ENCODE assay signal across 8 mouse cellular contexts in the genomic region with DNA sequence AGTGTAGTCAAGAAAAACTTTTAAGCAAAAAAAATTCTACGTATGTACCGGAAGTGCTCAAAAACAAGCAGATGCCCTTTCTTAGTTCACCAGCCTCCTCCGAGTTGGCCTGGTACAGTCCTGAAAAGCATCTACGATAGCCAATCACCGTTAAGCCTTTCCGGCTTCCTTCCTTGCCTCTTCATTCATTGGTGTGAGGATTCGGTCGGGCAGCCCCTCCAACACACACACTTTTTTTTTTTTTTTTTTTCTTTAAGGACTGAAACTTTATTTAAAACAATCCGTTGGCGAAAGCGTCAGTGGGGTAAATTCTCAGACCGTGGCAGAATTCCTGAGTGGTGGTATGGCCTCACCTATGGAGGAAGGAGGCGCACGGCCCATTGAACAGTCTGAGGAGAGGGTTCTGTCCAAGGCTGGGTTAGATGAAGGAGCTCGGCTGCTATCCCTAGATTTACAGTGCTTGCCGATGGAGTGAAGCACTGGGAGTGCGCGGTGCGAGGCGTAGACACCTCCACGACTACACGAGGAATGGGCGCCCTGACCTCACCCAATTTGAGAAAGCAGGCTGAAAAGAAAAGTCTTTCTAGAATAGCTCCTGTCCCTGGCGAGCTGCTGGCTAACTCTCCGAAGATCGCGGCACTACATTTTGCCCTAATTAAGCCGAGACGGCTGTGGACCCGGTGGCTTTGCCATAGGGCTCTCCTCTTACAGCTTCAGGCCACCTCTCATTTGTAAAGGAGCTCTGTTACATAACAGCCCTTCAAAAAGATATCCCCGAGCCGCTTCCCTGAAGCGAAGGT. TPM values are rescaled to one million over a fixed set of nuclear protein-coding genes. Genes with fewer than 3 reads are reported as not detected.
DNase-seq lines count a peak whose midpoint lies in the region; ATAC-seq lines count a peak whose summit lies in the region.

No protein-coding gene starts in this region.

- peaks cover 2% of the 10 kb centered on the region for H3K36me3 ChIP-seq in heart, embryonic 12.5 days
- H3K36me3 ChIP-seq in liver, embryonic 12.5 days, result peaks cover 10% of the 10 kb centered on the region
- H3K36me3 ChIP-seq in stomach, embryonic 16.5 days (ENCODE audit: control insufficient read depth, insufficient read depth, low read length), result no peaks in the 10 kb centered on the region

- WGBS in heart, embryonic 12.5 days, result under 1% methylated on average over 33 of the region's 33 CpGs
- WGBS in liver, embryonic 12.5 days (ENCODE audit: insufficient replicate concordance), result under 1% methylated on average over 33 of the region's 33 CpGs
- WGBS in stomach, embryonic 16.5 days, result under 1% methylated on average over 33 of the region's 33 CpGs

- peaks cover 23% of the 10 kb centered on the region for H3K4me1 ChIP-seq in heart, embryonic 12.5 days (replicated peaks)
- peaks cover 40% of the 10 kb centered on the region for H3K4me1 ChIP-seq in liver, embryonic 12.5 days
- H3K4me1 ChIP-seq in stomach, embryonic 16.5 days (ENCODE audit: control insufficient read depth, insufficient read depth, low read length), result peaks cover 14% of the 10 kb centered on the region

- H3K4me3 ChIP-seq in heart, embryonic 12.5 days, result peak overlapping the region; percentile 76
- H3K4me3 ChIP-seq in liver, embryonic 12.5 days, result peak overlapping the region; percentile 99
- peak overlapping the region; percentile 64 for H3K4me3 ChIP-seq in stomach, embryonic 16.5 days (replicated peaks; ENCODE audit: low read length)

- H3K9me3 ChIP-seq in heart, embryonic 12.5 days (replicated peaks), result no peaks in the 10 kb centered on the region
- H3K9me3 ChIP-seq in liver, embryonic 12.5 days (replicated peaks), result no peaks in the 10 kb centered on the region
- H3K9me3 ChIP-seq in stomach, embryonic 16.5 days (replicated peaks; ENCODE audit: control insufficient read depth, low read length), result no peaks in the 10 kb centered on the region

- no peaks in the 10 kb centered on the region for H3K27me3 ChIP-seq in heart, embryonic 12.5 days (replicated peaks)
- no peaks in the 10 kb centered on the region for H3K27me3 ChIP-seq in liver, embryonic 12.5 days (replicated peaks)
- H3K27me3 ChIP-seq in stomach, embryonic 16.5 days (ENCODE audit: control insufficient read depth, insufficient read depth, low read length), result no peaks in the 10 kb centered on the region

- peak overlapping the region; percentile 96 for H3K27ac ChIP-seq in heart, embryonic 12.5 days (ENCODE audit: poor library complexity, severe bottlenecking)
- peak overlapping the region; percentile 98 for H3K27ac ChIP-seq in liver, embryonic 12.5 days
- peak overlapping the region; percentile 96 for H3K27ac ChIP-seq in stomach, embryonic 16.5 days (ENCODE audit: low read length)

- H3K9ac ChIP-seq in heart, embryonic 12.5 days, result peak overlapping the region; percentile 94
- peak overlapping the region; percentile 96 for H3K9ac ChIP-seq in liver, embryonic 12.5 days
- peak overlapping the region; percentile 77 for H3K9ac ChIP-seq in stomach, embryonic 16.5 days (ENCODE audit: low read length)

- peak; percentile 87 for DNase-seq in A20 (ENCODE audit: low read depth, low spot score)
- peak; percentile 89 for DNase-seq in adrenal gland, postnatal 14 days
- DNase-seq in kidney, postnatal 14 days, result peak; percentile 93
- DNase-seq in neural tube, embryonic 10.5 days (ENCODE audit: extremely low spot score, low spot score), result peak; percentile 73

- ATAC-seq in erythroblast, adult 5-6 weeks (replicated peaks; ENCODE audit: low FRiP score, poor library complexity, severe bottlenecking), result peak; percentile 87
- peak; percentile 93 for ATAC-seq in heart, embryonic 12.5 days (ENCODE audit: insufficient number of reproducible peaks, low FRiP score)
- ATAC-seq in liver, embryonic 12.5 days, result peak; percentile 86
- ATAC-seq in stomach, embryonic 16.5 days (ENCODE audit: insufficient read depth, low FRiP score), result peak; percentile 95

- peak overlapping the region; percentile 92 for H3K4me2 ChIP-seq in heart, embryonic 12.5 days
- H3K4me2 ChIP-seq in liver, embryonic 12.5 days, result peak overlapping the region; percentile 83
- H3K4me2 ChIP-seq in stomach, embryonic 16.5 days (ENCODE audit: low read depth, low read length), result peak overlapping the region; percentile 79

RNA-seq across cellular contexts. Expression of a gene that starts 0.8 kb away (rescaled TPM):
- total RNA-seq in adrenal gland, postnatal 14 days (2021), result 52.8 and 58.1 TPM in 2 replicates
- 28.4 and 29.2 TPM in 2 replicates for total RNA-seq in erythroblast, adult 5-6 weeks (2015; ENCODE audit: low replicate concordance)
- 39.8 and 41.3 TPM in 2 replicates for total RNA-seq in erythroblast, adult 5-6 weeks (2017; ENCODE audit: low replicate concordance)
- 35.4 and 38.9 TPM in 2 replicates for polyA plus RNA-seq in heart, embryonic 12.5 days (2016; fragmentation: Nextera tagmentation; extraction: Ambion mirVana)
- polyA plus RNA-seq in liver, embryonic 12.5 days (2016; fragmentation: Nextera tagmentation; extraction: Ambion mirVana), result 28.1 and 29.3 TPM in 2 replicates
- 36.9 and 40.0 TPM in 2 replicates for polyA plus RNA-seq in stomach, embryonic 16.5 days (2015; fragmentation: Nextera tagmentation; extraction: Ambion mirVana)

RNA-seq across cellular contexts. Expression of a gene that starts 11.4 kb away (rescaled TPM):
- 14.5 and 15.7 TPM in 2 replicates for total RNA-seq in adrenal gland, postnatal 14 days (2021)
- 53.6 and 64.6 TPM in 2 replicates for total RNA-seq in erythroblast, adult 5-6 weeks (2015; ENCODE audit: low replicate concordance)
- total RNA-seq in erythroblast, adult 5-6 weeks (2017; ENCODE audit: low replicate concordance), result 46.7 and 70.3 TPM in 2 replicates
- 22.7 and 23.6 TPM in 2 replicates for polyA plus RNA-seq in heart, embryonic 12.5 days (2016; fragmentation: Nextera tagmentation; extraction: Ambion mirVana)
- polyA plus RNA-seq in liver, embryonic 12.5 days (2016; fragmentation: Nextera tagmentation; extraction: Ambion mirVana), result 57.2 and 59.8 TPM in 2 replicates
- polyA plus RNA-seq in stomach, embryonic 16.5 days (2015; fragmentation: Nextera tagmentation; extraction: Ambion mirVana), result 26.6 and 28.4 TPM in 2 replicates

RNA-seq across cellular contexts. Expression of a gene that starts 18.1 kb away (rescaled TPM):
- 6.5 and 8.6 TPM in 2 replicates for total RNA-seq in adrenal gland, postnatal 14 days (2021)
- 1,364 and 1,503 TPM in 2 replicates for total RNA-seq in erythroblast, adult 5-6 weeks (2015; ENCODE audit: low replicate concordance)
- total RNA-seq in erythroblast, adult 5-6 weeks (2017; ENCODE audit: low replicate concordance), result 1,636 and 1,967 TPM in 2 replicates
- 10.0 and 11.5 TPM in 2 replicates for polyA plus RNA-seq in heart, embryonic 12.5 days (2016; fragmentation: Nextera tagmentation; extraction: Ambion mirVana)
- 49.8 and 52.1 TPM in 2 replicates for polyA plus RNA-seq in liver, embryonic 12.5 days (2016; fragmentation: Nextera tagmentation; extraction: Ambion mirVana)
- polyA plus RNA-seq in stomach, embryonic 16.5 days (2015; fragmentation: Nextera tagmentation; extraction: Ambion mirVana), result 7.4 and 8.0 TPM in 2 replicates

RNA-seq across cellular contexts. Expression of a gene that starts 27.7 kb away (rescaled TPM):
- total RNA-seq in adrenal gland, postnatal 14 days (2021), result 5.2 and 5.3 TPM in 2 replicates
- not detected in 2 replicates for total RNA-seq in erythroblast, adult 5-6 weeks (2015; ENCODE audit: low replicate concordance)
- total RNA-seq in erythroblast, adult 5-6 weeks (2017; ENCODE audit: low replicate concordance), result not detected in 2 replicates
- 8.5 and 9.2 TPM in 2 replicates for polyA plus RNA-seq in heart, embryonic 12.5 days (2016; fragmentation: Nextera tagmentation; extraction: Ambion mirVana)
- polyA plus RNA-seq in liver, embryonic 12.5 days (2016; fragmentation: Nextera tagmentation; extraction: Ambion mirVana), result 3.8 and 3.9 TPM in 2 replicates
- 5.7 and 6.3 TPM in 2 replicates for polyA plus RNA-seq in stomach, embryonic 16.5 days (2015; fragmentation: Nextera tagmentation; extraction: Ambion mirVana)

RNA-seq across cellular contexts. Expression of a gene that starts 36.8 kb away (rescaled TPM):
- total RNA-seq in adrenal gland, postnatal 14 days (2021), result 102 and 103 TPM in 2 replicates
- total RNA-seq in erythroblast, adult 5-6 weeks (2015; ENCODE audit: low replicate concordance), result 17.8 and 29.0 TPM in 2 replicates
- total RNA-seq in erythroblast, adult 5-6 weeks (2017; ENCODE audit: low replicate concordance), result 18.9 and 19.5 TPM in 2 replicates
- 154 and 158 TPM in 2 replicates for polyA plus RNA-seq in heart, embryonic 12.5 days (2016; fragmentation: Nextera tagmentation; extraction: Ambion mirVana)
- polyA plus RNA-seq in liver, embryonic 12.5 days (2016; fragmentation: Nextera tagmentation; extraction: Ambion mirVana), result 86.3 and 88.8 TPM in 2 replicates
- polyA plus RNA-seq in stomach, embryonic 16.5 days (2015; fragmentation: Nextera tagmentation; extraction: Ambion mirVana), result 125 and 127 TPM in 2 replicates

Comparison
In these comparisons a context has a peak if more than half of its experiments do, and no peak if none do; other contexts are left out.
1. Peak in every context shown above with its lines: DNase-seq, ATAC-seq, H3K4me3 ChIP-seq and H3K27ac ChIP-seq.